Mouse (Mus musculus): ENCODE results near the gene Ttc7b. TPM values are rescaled to one million over a fixed set of nuclear protein-coding genes. Genes with fewer than 3 reads are reported as not detected.

The Ttc7b gene
- polyA plus RNA-seq, 1 experiment from 2014 or later: 16.1 TPM

GRCm38 (mm10) chr12:100355565-100355964, 165.1 kb downstream of the Ttc7b start:
- H3K4me3 ChIP-seq (ENCODE audit: low read depth, low read length): no peak overlapping the region
- 64% methylated on average over 5 of the region's 5 CpGs for WGBS
- H3K36me3 ChIP-seq (ENCODE audit: control insufficient read depth, insufficient read depth, low read length): no peaks in the 10 kb centered on the region; the same call in 1 of the 2 replicates
- no peak for ATAC-seq (ENCODE audit: insufficient read depth, low FRiP score, low TSS enrichment)
- no peaks in the 10 kb centered on the region for H3K4me1 ChIP-seq (ENCODE audit: control insufficient read depth, insufficient read depth, low read length)
- H3K9me3 ChIP-seq (ENCODE audit: control insufficient read depth, low read length): no peaks in the 10 kb centered on the region
- H3K4me2 ChIP-seq (ENCODE audit: low read depth): no peak overlapping the region
- DNase-seq (ENCODE audit: low spot score): no peak
- no peak overlapping the region for H3K9ac ChIP-seq (ENCODE audit: low read length)
- H3K27me3 ChIP-seq (ENCODE audit: control insufficient read depth, insufficient read depth, low read length): no peaks in the 10 kb centered on the region
- no peak overlapping the region for H3K27ac ChIP-seq (ENCODE audit: low read depth, low read length)

GRCm38 (mm10) chr12:100353954-100354353, 166.7 kb downstream of the Ttc7b start:
- Histone ChIP-seq H3K27me3 (ENCODE audit: control insufficient read depth, insufficient read depth, low read length) (no peaks in the 10 kb centered on the region), H3K36me3 (ENCODE audit: control insufficient read depth, insufficient read depth, low read length) (no peaks in the 10 kb centered on the region; the same call in 1 of the 2 replicates), H3K27ac (ENCODE audit: low read depth, low read length) (no peak overlapping the region), H3K4me1 (ENCODE audit: control insufficient read depth, insufficient read depth, low read length) (no peaks in the 10 kb centered on the region), H3K4me2 (ENCODE audit: low read depth) (no peak overlapping the region), H3K9ac (ENCODE audit: low read length) (no peak overlapping the region), H3K4me3 (ENCODE audit: low read depth, low read length) (no peak overlapping the region), H3K9me3 (ENCODE audit: control insufficient read depth, low read length) (no peaks in the 10 kb centered on the region)
- 87% methylated on average over 7 of the region's 7 CpGs for WGBS
- DNase-seq (ENCODE audit: low spot score): no peak
- ATAC-seq (ENCODE audit: insufficient read depth, low FRiP score, low TSS enrichment): no peak

GRCm38 (mm10) chr12:100353075-100353782, 167.4 kb downstream of the Ttc7b start:
- WGBS: 88% methylated on average over 16 of the region's 16 CpGs
- Histone ChIP-seq H3K27me3 (ENCODE audit: control insufficient read depth, insufficient read depth, low read length) (no peaks in the 10 kb centered on the region), H3K9ac (ENCODE audit: low read length) (no peak overlapping the region)

GRCm38 (mm10) chr12:100352094-100352493, 168.5 kb downstream of the Ttc7b start:
- ATAC-seq (ENCODE audit: insufficient read depth, low FRiP score, low TSS enrichment) (no peak), DNase-seq (ENCODE audit: low spot score) (no peak)
- Histone ChIP-seq H3K4me3 (ENCODE audit: low read depth, low read length) (no peak overlapping the region), H3K27me3 (ENCODE audit: control insufficient read depth, insufficient read depth, low read length) (no peaks in the 10 kb centered on the region), H3K4me2 (ENCODE audit: low read depth) (no peak overlapping the region), H3K27ac (ENCODE audit: low read depth, low read length) (no peak overlapping the region), H3K9ac (ENCODE audit: low read length) (no peak overlapping the region), H3K36me3 (ENCODE audit: control insufficient read depth, insufficient read depth, low read length) (no peaks in the 10 kb centered on the region), H3K9me3 (ENCODE audit: control insufficient read depth, low read length) (no peaks in the 10 kb centered on the region), H3K4me1 (ENCODE audit: control insufficient read depth, insufficient read depth, low read length) (no peaks in the 10 kb centered on the region)
- WGBS: 79% methylated on average over 6 of the region's 6 CpGs

More at GRCm38 (mm10) chr12:100353075-100353782, 167.4 kb downstream of the Ttc7b start:
- H3K36me3 ChIP-seq (ENCODE audit: control insufficient read depth, insufficient read depth, low read length): no peaks in the 10 kb centered on the region; the same call in 1 of the 2 replicates
- H3K4me2 ChIP-seq (ENCODE audit: low read depth): no peak overlapping the region
- no peak for DNase-seq (ENCODE audit: low spot score)
- no peak overlapping the region for H3K27ac ChIP-seq (ENCODE audit: low read depth, low read length)
- no peaks in the 10 kb centered on the region for H3K9me3 ChIP-seq (ENCODE audit: control insufficient read depth, low read length)
- ATAC-seq (ENCODE audit: insufficient read depth, low FRiP score, low TSS enrichment): no peak
- H3K4me3 ChIP-seq (ENCODE audit: low read depth, low read length): no peak overlapping the region
- H3K4me1 ChIP-seq (ENCODE audit: control insufficient read depth, insufficient read depth, low read length): no peaks in the 10 kb centered on the region

- 74% methylated on average over 6 of the region's 6 CpGs for WGBS
- H3K27ac ChIP-seq (ENCODE audit: low read depth, low read length): no peak overlapping the region
- H3K4me3 ChIP-seq (ENCODE audit: low read depth, low read length): no peak overlapping the region
- ATAC-seq (ENCODE audit: insufficient read depth, low FRiP score, low TSS enrichment) (no peak), DNase-seq (ENCODE audit: low spot score) (no peak)
- H3K36me3 ChIP-seq (ENCODE audit: control insufficient read depth, insufficient read depth, low read length): no peaks in the 10 kb centered on the region
- H3K9ac ChIP-seq (ENCODE audit: low read length): no peak overlapping the region
- H3K4me1 ChIP-seq (ENCODE audit: control insufficient read depth, insufficient read depth, low read length): no peaks in the 10 kb centered on the region
- no peaks in the 10 kb centered on the region for H3K9me3 ChIP-seq (ENCODE audit: control insufficient read depth, low read length)
- H3K4me2 ChIP-seq (ENCODE audit: low read depth): no peak overlapping the region
- H3K27me3 ChIP-seq (ENCODE audit: control insufficient read depth, insufficient read depth, low read length): no peaks in the 10 kb centered on the region
Measured at GRCm38 (mm10) chr12:100343554-100343953, 177.1 kb downstream of the Ttc7b start.

GRCm38 (mm10) chr12:100341614-100342013, 179.0 kb downstream of the Ttc7b start:
- no peaks in the 10 kb centered on the region for H3K4me1 ChIP-seq (ENCODE audit: control insufficient read depth, insufficient read depth, low read length)
- H3K4me2 ChIP-seq (ENCODE audit: low read depth): no peak overlapping the region
- WGBS: 56% methylated on average over 7 of the region's 7 CpGs
- no peak overlapping the region for H3K4me3 ChIP-seq (ENCODE audit: low read depth, low read length)
- H3K9me3 ChIP-seq (ENCODE audit: control insufficient read depth, low read length): no peaks in the 10 kb centered on the region
- H3K36me3 ChIP-seq (ENCODE audit: control insufficient read depth, insufficient read depth, low read length): no peaks in the 10 kb centered on the region
- H3K9ac ChIP-seq (ENCODE audit: low read length): no peak overlapping the region
- no peak for DNase-seq (ENCODE audit: low spot score)
- peak; percentile 41; the same call in 1 of the 2 replicates for ATAC-seq (ENCODE audit: insufficient read depth, low FRiP score, low TSS enrichment)
- H3K27me3 ChIP-seq (ENCODE audit: control insufficient read depth, insufficient read depth, low read length): no peaks in the 10 kb centered on the region
- H3K27ac ChIP-seq (ENCODE audit: low read depth, low read length): no peak overlapping the region

GRCm38 (mm10) chr12:100340901-100341460, 179.6 kb downstream of the Ttc7b start:
- Histone ChIP-seq H3K4me1 (ENCODE audit: control insufficient read depth, insufficient read depth, low read length) (no peaks in the 10 kb centered on the region), H3K9ac (ENCODE audit: low read length) (no peak overlapping the region), H3K27ac (ENCODE audit: low read depth, low read length) (0 out of 2 replicates have a peak overlapping the region, but pooled peaks have one; percentile 27), H3K36me3 (ENCODE audit: control insufficient read depth, insufficient read depth, low read length) (no peaks in the 10 kb centered on the region), H3K27me3 (ENCODE audit: control insufficient read depth, insufficient read depth, low read length) (no peaks in the 10 kb centered on the region), H3K4me3 (ENCODE audit: low read depth, low read length) (no peak overlapping the region), H3K4me2 (ENCODE audit: low read depth) (no peak overlapping the region), H3K9me3 (ENCODE audit: control insufficient read depth, low read length) (no peaks in the 10 kb centered on the region)
- WGBS: 87% methylated on average over 7 of the region's 7 CpGs
- no peak for ATAC-seq (ENCODE audit: insufficient read depth, low FRiP score, low TSS enrichment)
- DNase-seq (ENCODE audit: low spot score): no peak

GRCm38 (mm10) chr12:100338055-100338454, 182.6 kb downstream of the Ttc7b start:
- no peak overlapping the region for H3K9ac ChIP-seq (ENCODE audit: low read length)
- ATAC-seq (ENCODE audit: insufficient read depth, low FRiP score, low TSS enrichment): peak; percentile 48; the same call in 1 of the 2 replicates

More at GRCm38 (mm10) chr12:100338055-100338454, 182.6 kb downstream of the Ttc7b start:
- Histone ChIP-seq H3K4me2 (ENCODE audit: low read depth) (no peak overlapping the region), H3K4me3 (ENCODE audit: low read depth, low read length) (no peak overlapping the region), H3K27ac (ENCODE audit: low read depth, low read length) (no peak overlapping the region), H3K4me1 (ENCODE audit: control insufficient read depth, insufficient read depth, low read length) (no peaks in the 10 kb centered on the region), H3K36me3 (ENCODE audit: control insufficient read depth, insufficient read depth, low read length) (no peaks in the 10 kb centered on the region), H3K9me3 (ENCODE audit: control insufficient read depth, low read length) (no peaks in the 10 kb centered on the region), H3K27me3 (ENCODE audit: control insufficient read depth, insufficient read depth, low read length) (no peaks in the 10 kb centered on the region)
- WGBS: 61% methylated on average over 3 of the region's 3 CpGs
- DNase-seq (ENCODE audit: low spot score): no peak
